Mouse (Mus musculus): Measurements from ENCODE around the gene Fdps. TPM values are rescaled to one million over a fixed set of nuclear protein-coding genes. Genes with fewer than 3 reads are reported as not detected.

The Fdps gene
- polyA plus RNA-seq, 1 experiment from 2014 or later, result 361 TPM

DNA sequence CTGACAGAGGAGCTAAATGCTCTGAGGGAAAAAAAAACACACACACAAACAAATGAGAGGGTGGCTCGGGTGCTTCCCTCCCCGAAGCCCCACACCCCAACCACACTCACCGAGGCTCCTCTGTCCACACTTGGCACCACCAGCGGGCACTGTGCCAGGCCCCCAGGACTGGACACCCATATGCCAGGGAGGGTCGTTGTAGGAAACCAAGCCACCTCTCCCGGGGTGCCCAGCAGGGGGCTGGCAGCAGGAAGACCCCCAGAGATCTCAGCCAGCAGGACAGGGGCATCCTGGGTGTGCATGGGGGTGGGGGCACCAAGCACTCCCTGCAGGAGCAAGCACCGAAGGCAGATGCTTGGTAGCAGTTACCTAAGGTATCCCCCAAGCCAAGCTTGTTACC is 948 bp downstream of the Fdps start, which contains the start of gene Gm43738:
Gm43738 (minus strand) TSS at position 289 of the 400 bp plus-strand sequence.
- Histone ChIP-seq H3K4me3 (peak within 1 kb of the TSS; percentile 82), H3K27ac (replicated peaks) (peak within 1 kb of the TSS; percentile 73), H3K4me1 (peaks cover 27% of the 10 kb centered on the region), H3K9me3 (no peaks in the 10 kb centered on the region), H3K9ac (replicated peaks) (peak within 1 kb of the TSS; percentile 74), H3K4me2 (replicated peaks) (peak within 1 kb of the TSS; percentile 70), H3K27me3 (no peaks in the 10 kb centered on the region), H3K36me3 (peaks cover 34% of the 10 kb centered on the region)
- WGBS, result 57% methylated on average over 7 of the region's 7 CpGs
- no peak for ATAC-seq (ENCODE audit: low FRiP score, low read depth)

DNA sequence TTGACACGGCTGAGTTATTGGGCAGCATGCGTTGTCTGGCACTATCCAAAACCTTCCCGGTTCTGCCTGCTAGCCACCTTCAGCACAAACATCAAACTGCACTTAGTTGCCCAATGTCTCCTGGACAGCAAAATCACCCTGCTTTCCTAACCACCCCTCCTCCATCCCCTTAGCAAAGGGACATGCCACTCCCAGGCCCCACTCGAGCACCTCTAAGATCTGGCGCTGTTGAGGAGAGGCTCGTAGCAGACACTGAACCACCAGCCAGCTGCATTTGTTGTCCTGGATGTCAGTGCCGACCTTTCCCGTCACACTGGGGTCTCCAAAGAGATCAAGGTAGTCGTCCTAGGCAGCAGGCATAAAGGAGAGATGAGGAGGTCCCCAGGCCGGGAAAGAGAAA is 7.7 kb downstream of the Fdps start:
- Histone ChIP-seq H3K9ac (replicated peaks) (no peak overlapping the region), H3K4me1 (peaks cover 38% of the 10 kb centered on the region), H3K27me3 (peaks cover 37% of the 10 kb centered on the region), H3K36me3 (peaks cover 47% of the 10 kb centered on the region), H3K27ac (replicated peaks) (no peak overlapping the region), H3K4me3 (no peak overlapping the region), H3K4me2 (replicated peaks) (no peak overlapping the region), H3K9me3 (no peaks in the 10 kb centered on the region)
- WGBS, result 85% methylated on average over 10 of the region's 10 CpGs
- no peak for ATAC-seq (ENCODE audit: low FRiP score, low read depth)

DNA sequence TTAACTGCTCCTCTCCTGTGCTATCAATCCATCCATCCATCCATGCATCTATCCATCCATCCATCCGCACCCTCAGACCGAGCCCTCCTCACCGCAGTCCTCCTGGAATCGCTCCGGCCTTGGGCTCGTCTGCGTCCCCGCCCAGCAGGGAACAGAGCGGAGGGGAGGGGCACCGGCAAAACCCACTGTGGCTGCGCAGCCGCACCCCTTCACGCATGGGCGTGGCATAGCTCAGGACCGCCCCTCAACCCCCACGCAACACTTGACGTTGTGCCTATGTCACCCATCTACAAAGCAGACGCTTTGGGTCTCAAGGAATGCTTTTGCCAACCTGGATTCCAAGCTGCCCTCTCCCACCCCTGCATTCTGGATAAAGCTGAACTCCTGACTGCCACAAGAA is 8.6 kb downstream of the Fdps start, which contains the start of gene Rusc1:
Rusc1 (minus strand) TSS at position 137 of the 400 bp plus-strand sequence.
- ATAC-seq (ENCODE audit: low FRiP score, low read depth), result peak; percentile 76

DNA sequence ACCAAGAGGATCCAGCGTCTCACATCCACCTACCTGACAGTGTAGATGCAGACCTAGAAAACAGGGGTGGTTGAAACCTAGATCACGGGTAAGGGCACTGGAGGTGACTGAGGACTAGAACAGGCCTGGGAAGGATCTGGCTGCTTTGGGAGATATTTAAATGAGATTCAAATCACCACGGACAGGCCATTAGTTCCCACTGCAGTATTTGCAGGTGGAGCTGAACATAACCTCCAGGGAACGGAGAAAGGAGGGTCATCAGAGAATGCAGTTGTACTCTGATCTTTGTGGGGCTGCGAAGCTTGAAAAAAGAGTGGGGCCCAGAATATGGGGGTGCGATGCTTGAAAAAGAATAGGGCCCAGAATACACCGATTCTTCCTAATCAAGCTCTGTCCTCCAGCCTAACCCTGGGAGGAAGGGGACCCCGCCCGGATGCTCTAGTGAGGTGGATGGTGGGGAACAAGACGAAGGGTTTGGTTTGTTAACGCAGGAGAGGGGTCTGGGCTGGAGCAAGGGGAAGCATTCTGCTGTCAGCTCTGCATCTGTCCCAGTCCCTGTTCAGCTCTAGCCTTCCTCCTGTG is 9.2 kb downstream of the Fdps start:
- WGBS, result 23% methylated on average over 11 of the region's 11 CpGs
- Histone ChIP-seq H3K4me1 (peaks cover 42% of the 10 kb centered on the region), H3K4me2 (replicated peaks) (peak overlapping the region; percentile 94), H3K9ac (replicated peaks) (peak overlapping the region; percentile 83), H3K4me3 (peak overlapping the region; percentile 66), H3K27ac (replicated peaks) (peak overlapping the region; percentile 70), H3K36me3 (peaks cover 49% of the 10 kb centered on the region), H3K27me3 (peaks cover 52% of the 10 kb centered on the region), H3K9me3 (no peaks in the 10 kb centered on the region)
- ATAC-seq (ENCODE audit: low FRiP score, low read depth), result peak; percentile 9; the same call in 1 of the 2 replicates

More for the DNA sequence above, 8.6 kb downstream of the Fdps start, which contains the start of gene Rusc1:
- H3K4me1 ChIP-seq, result peaks cover 40% of the 10 kb centered on the region
- peaks cover 46% of the 10 kb centered on the region for H3K27me3 ChIP-seq
- H3K4me2 ChIP-seq (replicated peaks), result peak within 1 kb of the TSS; percentile 94
- no peaks in the 10 kb centered on the region for H3K9me3 ChIP-seq
- peaks cover 49% of the 10 kb centered on the region for H3K36me3 ChIP-seq
- 1% methylated on average over 18 of the region's 18 CpGs for WGBS
- H3K27ac ChIP-seq (replicated peaks), result peak within 1 kb of the TSS; percentile 70
- H3K9ac ChIP-seq (replicated peaks), result peak within 1 kb of the TSS; percentile 83
- H3K4me3 ChIP-seq, result peak within 1 kb of the TSS; percentile 66

DNA sequence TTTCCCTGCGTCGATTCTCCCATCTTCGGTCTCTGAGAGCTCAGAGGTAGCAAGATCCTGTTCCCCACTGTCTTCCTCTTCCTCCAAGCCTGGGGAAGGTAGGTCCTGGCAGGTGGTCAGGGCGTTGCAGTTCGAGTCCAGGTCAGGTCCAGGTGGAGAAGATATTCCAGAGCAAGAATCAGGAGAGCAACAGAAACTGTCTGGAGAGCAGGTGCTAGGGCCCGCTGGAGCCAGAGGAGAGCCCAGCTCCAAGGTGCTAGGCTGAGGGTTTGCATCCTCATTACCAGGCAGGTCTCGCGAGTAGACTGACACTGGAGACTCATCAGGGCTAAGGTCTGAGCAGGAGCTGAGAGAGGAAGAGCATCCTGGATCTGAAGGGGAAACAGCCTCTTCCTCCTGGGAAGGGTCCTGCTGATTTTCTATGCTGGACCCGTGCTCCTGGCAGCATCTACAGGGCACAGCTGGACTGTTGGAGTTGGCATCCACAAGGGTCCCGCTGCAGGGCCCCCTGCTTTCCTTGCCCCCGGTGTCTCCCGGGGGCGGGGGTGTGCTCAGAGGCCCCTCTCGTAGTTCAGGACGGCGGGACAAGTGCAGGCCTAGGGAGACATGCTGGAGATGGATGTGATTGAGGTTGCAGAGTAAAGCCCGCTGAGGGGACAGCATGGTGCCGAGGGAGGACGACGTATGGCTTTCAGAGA is 9.8 kb downstream of the Fdps start:
- Histone ChIP-seq H3K9ac (replicated peaks) (peak overlapping the region; percentile 83), H3K4me2 (replicated peaks) (peak overlapping the region; percentile 94), H3K27me3 (peaks cover 53% of the 10 kb centered on the region), H3K36me3 (peaks cover 47% of the 10 kb centered on the region), H3K9me3 (no peaks in the 10 kb centered on the region), H3K4me3 (peak overlapping the region; percentile 66), H3K27ac (replicated peaks) (peak overlapping the region; percentile 71), H3K4me1 (peaks cover 43% of the 10 kb centered on the region)
- WGBS, result 8% methylated on average over 20 of the region's 20 CpGs
- ATAC-seq (ENCODE audit: low FRiP score, low read depth), result no peak

DNA sequence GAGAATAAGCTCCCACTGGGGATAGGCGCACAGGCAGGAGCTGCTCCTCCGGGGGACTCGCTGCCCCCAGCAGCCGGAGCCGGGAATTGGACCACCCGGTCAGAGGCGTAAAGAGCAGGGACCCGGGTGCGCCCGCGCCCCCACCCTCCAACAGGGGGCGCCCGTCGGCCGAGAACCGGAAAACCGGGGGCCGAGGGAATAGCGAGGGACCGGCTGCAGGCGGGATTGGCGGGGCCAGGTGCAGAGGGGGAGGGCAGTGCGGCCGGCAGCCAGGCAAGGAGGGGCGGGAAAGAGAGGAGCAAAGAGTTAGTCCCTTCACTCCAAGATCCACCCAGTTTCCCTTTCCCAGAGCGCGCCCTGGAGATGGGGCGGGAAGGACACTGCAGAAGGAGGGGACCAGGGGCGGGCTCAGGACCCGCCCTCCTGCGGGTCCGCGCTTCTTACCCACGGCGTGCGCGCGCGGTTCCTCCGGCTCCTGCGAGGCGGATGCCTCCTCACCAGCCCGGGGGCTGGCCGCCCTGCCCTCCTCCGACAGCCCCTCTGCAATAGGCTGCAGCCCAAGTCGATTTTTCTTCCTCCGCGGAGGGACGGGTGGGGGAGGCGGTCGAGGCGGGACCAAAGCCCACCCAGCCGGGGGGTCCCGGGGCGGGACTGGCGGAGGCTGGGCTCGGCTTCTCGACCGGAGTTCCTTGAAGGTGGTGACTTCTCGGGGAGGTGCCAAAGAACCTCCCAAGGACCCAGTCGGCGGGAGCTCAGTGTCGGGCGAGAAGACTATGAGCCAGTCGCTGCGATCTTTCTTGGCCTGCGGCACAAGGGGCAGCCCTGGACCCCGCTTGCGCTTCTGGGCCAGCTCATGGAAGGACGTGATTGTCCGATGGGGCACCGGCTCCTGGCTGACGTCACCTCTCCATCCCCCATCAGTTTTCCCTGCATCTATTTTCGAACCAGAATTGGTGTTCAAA is 10.8 kb downstream of the Fdps start:
- Histone ChIP-seq H3K4me1 (peaks cover 43% of the 10 kb centered on the region), H3K27me3 (peaks cover 53% of the 10 kb centered on the region), H3K36me3 (peaks cover 47% of the 10 kb centered on the region), H3K9ac (replicated peaks) (peak overlapping the region; percentile 83), H3K27ac (replicated peaks) (peak overlapping the region; percentile 71), H3K4me3 (peak overlapping the region; percentile 66), H3K9me3 (no peaks in the 10 kb centered on the region), H3K4me2 (replicated peaks) (peak overlapping the region; percentile 94)
- WGBS, result 0% methylated on average over 61 of the region's 74 CpGs
- peak; percentile 55 for ATAC-seq (ENCODE audit: low FRiP score, low read depth)

DNA sequence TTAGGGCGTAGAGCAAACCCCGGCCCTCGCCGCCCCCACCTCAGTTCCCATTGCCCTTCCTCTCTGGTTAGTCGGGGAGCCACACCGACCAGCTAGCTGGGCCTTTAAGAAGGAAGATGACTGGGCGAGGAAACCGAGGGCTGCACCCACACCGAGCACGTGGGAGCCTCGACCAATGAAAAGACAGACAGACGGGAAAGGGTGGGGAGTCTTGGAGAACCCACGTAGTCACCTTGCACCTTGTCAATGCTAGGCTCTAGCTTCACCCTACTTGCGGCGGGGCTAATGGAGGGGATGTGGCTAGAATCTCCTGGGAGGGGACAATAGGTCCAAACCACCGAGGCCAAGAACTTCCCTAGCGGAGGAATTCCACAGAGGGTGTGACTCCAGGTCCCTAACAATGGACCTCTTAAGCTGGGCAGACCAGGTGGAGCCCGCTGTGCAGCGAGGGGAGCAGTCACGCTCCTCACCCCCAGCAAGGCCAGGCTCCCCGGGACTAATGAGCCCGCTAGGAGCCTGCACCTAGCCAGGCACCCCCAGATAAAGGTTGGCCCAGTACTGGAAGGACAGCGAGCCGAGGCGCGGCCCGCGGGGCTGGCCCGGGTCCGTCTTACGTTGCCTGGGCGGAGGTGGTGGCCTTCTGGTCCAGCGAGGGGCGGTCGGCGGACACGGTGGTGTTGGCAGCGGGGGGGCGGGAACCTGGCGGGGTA is 11.7 kb downstream of the Fdps start:
- peak overlapping the region; percentile 94 for H3K4me2 ChIP-seq (replicated peaks)
- H3K4me1 ChIP-seq, result peaks cover 43% of the 10 kb centered on the region
- H3K27ac ChIP-seq (replicated peaks), result peak overlapping the region; percentile 71
- H3K27me3 ChIP-seq, result peaks cover 53% of the 10 kb centered on the region
- H3K9ac ChIP-seq (replicated peaks), result peak overlapping the region; percentile 83
- H3K4me3 ChIP-seq, result peak overlapping the region; percentile 66
- no peaks in the 10 kb centered on the region for H3K9me3 ChIP-seq
- peaks cover 42% of the 10 kb centered on the region for H3K36me3 ChIP-seq
- peak; percentile 38 for ATAC-seq (ENCODE audit: low FRiP score, low read depth)
- under 1% methylated on average over 40 of the region's 40 CpGs for WGBS

DNA sequence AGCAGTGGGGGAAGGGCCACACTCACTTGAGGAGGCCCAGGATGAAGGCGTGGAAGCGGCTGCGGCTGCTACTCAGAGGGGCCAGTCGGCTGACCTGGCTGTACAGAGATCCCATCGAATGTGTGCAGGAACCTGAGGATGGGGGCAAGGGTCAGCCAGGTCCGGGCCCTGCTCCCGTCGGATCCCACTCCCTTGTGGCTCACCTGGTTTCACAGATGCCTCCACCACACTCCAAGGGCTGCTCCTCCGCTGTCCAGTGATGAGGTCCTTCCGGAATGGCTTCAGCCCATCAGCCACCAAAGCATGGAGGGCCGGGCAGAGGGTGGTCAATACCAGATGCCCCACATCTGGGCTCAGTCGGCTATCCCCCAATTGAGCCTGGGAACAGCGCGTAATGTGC is 12.8 kb downstream of the Fdps start:
- peaks cover 40% of the 10 kb centered on the region for H3K36me3 ChIP-seq
- no peak overlapping the region for H3K9ac ChIP-seq (replicated peaks)
- H3K4me2 ChIP-seq (replicated peaks), result peak overlapping the region; percentile 94
- no peaks in the 10 kb centered on the region for H3K9me3 ChIP-seq
- peaks cover 43% of the 10 kb centered on the region for H3K4me1 ChIP-seq
- no peak overlapping the region; the same call in 1 of the 2 replicates for H3K4me3 ChIP-seq
- 70% methylated on average over 9 of the region's 14 CpGs for WGBS
- H3K27ac ChIP-seq (replicated peaks), result no peak overlapping the region
- H3K27me3 ChIP-seq, result peaks cover 48% of the 10 kb centered on the region
- no peak for ATAC-seq (ENCODE audit: low FRiP score, low read depth)

DNA sequence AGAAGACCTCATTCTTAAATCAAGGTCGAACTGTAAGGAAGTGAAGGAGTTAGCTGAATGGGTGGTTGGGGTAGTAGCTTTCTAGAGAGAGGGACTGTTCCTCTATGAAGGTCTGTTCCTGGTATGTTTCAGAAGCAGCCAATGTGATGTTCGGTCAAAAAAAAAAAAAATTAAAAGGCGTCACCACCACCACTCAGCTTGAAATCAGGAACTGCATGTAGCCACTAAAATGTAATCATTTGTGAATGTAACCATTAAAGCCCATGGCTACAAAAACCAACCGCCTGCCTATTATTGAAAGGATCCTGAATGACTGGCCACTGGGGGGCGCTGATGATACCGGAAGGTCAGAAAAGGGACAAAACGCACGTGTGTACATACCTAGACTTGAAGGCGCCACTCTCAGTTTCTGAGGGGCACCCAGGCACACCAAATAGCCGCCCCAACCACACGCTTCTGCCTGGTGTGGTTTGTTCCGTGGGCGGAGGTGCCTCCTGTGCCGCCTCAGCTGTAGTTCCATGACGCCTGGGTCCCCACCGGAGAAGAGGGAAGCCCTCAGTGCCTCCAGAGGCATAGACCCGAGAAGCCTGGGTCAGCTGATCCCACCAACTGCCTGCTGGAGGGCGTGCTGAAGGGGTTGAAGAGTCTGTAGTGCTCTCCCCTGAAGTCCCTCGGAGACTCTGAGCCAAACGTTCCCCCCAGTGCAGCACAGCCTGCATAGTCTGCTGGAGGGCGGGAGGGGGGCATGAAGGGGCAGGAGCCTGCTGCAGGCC is 14.2 kb downstream of the Fdps start:
- Histone ChIP-seq H3K4me2 (replicated peaks) (0 out of 2 replicates have a peak overlapping the region, but pooled peaks have one; percentile 4), H3K9ac (replicated peaks) (no peak overlapping the region), H3K4me3 (0 out of 2 replicates have a peak overlapping the region, but pooled peaks have one; percentile 7), H3K27me3 (peaks cover 42% of the 10 kb centered on the region), H3K36me3 (peaks cover 41% of the 10 kb centered on the region), H3K9me3 (no peaks in the 10 kb centered on the region), H3K27ac (replicated peaks) (no peak overlapping the region), H3K4me1 (peaks cover 33% of the 10 kb centered on the region)
- WGBS, result 39% methylated on average over 21 of the region's 21 CpGs
- ATAC-seq (ENCODE audit: low FRiP score, low read depth), result no peak

DNA sequence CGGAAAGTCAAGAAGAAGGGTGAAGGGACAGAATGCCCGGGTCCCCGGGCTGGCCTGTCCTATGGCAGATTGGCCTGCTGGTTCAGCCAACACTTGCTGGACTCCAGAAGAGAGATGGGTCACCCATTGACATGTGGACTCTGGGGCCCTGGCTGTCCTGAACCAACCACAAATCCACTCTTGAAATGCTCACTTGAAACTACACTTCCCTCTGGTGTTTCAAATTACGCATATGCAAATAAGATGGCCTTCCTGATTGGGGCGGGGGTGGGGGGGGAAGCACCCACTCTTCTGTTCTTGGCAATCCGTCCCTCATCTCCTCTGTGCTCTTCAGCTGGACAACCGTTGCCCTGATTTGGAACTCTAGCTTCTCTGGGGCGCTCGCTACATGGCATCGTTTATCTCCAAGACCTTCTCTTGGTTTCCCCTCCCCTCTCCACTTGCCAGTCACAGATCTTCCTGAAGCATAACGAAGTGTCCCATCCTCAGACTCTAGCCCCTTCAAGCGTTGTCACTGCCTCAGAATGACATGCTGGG is 17.0 kb downstream of the Fdps start:
- Histone ChIP-seq H3K9me3 (no peaks in the 10 kb centered on the region), H3K9ac (replicated peaks) (no peak overlapping the region), H3K36me3 (peaks cover 53% of the 10 kb centered on the region), H3K27ac (replicated peaks) (no peak overlapping the region), H3K27me3 (peaks cover 22% of the 10 kb centered on the region), H3K4me1 (peaks cover 12% of the 10 kb centered on the region), H3K4me3 (no peak overlapping the region), H3K4me2 (replicated peaks) (no peak overlapping the region)
- 81% methylated on average over 12 of the region's 12 CpGs for WGBS
- ATAC-seq (ENCODE audit: low FRiP score, low read depth), result no peak
